Mouse (Mus musculus): Measurements from ENCODE around the gene Gys1.
"Not testable (repeated sequence)": the region's sequence is repeated elsewhere in the genome, so short reads cannot be mapped to it uniquely, and the experiment has no call there.

Gene Gys1

DNA sequence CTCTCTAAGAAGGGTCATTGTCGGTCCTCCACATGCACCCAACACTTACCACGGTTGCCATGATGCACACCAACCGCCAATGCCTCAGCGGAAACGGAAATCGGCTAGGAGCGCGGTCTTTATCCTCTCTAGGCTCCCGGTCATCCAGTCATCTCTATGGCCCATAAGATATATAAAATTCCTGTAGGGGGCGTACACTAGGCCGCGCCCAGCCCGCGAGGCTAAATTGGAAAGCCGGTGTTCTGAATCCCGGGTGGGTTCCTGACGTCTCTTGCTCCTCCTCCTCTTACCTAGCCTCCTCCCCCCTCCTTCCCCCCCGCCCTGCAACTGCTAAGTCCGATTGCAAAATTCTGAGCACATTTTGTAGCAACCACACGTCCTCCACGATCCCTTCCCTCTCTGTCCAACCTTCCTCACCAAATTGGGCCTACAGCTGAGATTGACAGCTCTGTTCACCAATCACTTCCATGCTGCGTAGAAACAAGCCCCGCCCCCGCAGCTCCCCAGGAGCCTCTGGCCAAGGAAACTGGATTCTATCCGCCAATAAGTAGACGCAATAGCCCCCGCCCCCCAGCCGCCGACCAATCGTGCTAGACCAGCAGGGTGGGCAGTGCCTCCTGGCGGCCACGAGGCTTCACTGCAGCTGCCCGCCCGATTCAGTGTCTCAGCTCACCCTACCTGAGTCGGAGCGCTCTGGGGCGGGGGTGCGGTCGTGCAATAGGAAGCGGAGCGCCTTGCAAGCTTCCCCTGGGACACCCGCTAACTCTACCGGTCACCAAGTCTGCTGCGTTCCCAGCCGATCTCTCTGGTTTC, at the start of gene Gys1:
Gys1 (plus strand) TSS at position 642 of the 813 bp plus-strand sequence.
- DNase-seq (ENCODE audit: low spot score): peak; percentile 99

DNA sequence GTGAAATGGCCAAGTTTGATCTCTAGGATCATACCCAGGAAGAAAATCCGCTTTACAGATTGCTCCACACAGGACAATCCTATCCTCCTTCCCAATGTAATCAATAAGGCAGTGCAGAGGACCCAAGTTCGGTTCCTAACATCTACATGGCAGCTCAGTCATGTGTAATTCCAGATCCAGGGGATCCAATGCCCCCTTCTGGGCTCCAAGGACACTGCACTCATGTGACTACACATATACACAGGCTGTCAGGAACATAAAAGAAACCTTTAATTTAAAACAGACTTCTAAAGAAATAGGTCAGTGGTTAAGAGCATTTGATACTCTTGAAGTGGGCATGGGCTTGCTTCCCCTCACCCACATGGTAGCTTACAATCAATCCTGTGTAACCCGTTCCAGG, 48.6 kb upstream of the Gys1 start:
- DNase-seq (ENCODE audit: low spot score): no peak

DNA sequence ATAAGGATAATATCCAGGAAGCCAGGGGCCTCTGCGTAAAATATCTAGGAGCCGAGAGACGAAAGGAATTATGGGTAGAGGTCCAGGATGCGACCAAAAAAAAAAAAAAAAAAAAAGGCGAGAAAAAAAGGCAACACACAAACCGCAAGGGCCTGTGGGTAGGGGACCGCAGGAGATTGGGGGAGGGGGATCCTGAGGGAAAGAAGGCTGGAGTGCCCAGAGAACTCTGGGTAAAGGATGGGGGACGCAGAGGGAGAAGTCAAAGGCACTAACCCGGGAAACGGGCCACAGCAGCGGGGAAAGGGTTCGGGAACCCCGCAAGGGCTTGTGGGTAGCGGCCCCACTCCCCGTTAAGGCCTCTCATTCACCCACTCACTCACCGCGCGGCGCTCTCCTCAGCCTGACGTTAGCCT, 39.5 kb upstream of the Gys1 start:
- no peak for DNase-seq (ENCODE audit: low spot score)

DNA sequence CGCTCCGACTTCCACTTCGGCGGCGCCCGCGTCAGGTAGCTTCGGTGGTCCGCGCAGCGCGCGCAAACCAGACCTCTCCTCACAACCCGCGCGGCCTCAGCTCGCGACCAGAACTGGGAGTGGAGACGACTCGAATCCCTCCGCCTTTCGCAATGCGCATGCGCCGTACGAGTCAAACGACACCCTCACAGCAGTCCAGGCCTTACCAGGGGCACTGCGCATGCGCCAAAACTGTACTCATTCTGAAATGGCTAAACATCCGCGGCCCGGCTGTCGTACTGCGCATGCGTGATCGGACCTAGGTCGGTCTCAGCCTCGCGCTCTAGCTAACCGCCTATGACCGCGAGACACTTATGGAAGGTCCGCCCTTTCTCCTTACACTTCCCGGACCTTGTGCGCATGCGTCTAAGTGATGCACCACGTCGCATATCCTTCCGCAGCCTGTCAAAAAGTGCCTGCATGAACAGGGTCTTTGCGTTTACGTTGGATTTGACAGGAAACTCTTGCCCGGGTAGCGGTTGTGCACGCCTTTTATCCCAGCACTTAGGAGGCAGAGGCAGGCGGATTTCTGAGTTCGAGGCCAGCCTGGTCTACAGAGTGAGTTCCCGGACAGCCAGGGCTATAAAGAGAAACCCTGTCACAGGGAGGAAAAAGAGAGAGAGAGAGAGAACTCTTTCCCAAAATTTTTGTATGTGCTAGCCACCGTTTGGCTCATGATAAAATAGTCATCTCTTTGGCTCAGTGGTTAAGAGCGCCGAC, 38.9 kb upstream of the Gys1 start, which contains the start of gene Snrnp70:
Snrnp70 (minus strand) TSS at position 165 of the 759 bp plus-strand sequence.
- peak; percentile 100 for DNase-seq (ENCODE audit: low spot score)

DNA sequence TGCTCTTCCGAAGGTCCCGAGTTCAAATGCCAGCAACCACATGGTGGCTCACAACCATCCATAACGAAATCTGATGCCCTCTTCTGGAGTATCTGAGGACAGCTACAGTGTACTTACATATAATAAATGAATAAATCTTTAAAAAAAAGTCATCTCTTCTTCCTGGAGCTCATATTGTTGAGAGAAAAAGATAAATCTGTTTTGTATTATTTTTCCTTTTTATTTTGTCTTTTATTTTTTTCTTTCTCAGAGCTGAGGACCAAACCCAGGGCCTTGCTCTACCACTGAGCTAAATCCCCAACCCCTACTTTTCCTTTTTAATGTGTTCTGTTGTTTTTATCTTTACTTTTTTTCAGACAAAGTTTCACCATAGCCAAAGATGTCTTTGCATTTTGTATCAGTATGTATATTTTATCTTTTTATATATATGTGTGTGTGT, 38.3 kb upstream of the Gys1 start:
- DNase-seq (ENCODE audit: low spot score): not testable (repeated sequence)

DNA sequence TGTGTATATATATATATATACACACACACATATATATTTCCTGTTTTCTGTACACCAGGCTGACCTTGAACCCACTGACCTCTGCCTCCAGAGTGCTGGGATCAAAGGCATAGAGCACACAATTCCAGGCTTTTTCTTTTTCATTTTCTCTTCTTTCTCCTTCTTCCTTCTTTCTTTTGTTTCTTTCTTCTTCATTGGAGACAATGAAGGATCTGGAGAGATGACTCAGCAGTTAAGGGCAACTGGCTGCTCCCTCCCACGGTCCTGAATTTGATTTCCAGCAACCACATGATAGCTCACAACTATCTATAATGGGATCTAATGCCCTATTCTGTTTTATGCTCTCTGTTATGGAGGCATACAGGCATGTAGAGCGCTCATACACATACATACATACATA, 37.9 kb upstream of the Gys1 start:
- DNase-seq (ENCODE audit: low spot score): no peak

DNA sequence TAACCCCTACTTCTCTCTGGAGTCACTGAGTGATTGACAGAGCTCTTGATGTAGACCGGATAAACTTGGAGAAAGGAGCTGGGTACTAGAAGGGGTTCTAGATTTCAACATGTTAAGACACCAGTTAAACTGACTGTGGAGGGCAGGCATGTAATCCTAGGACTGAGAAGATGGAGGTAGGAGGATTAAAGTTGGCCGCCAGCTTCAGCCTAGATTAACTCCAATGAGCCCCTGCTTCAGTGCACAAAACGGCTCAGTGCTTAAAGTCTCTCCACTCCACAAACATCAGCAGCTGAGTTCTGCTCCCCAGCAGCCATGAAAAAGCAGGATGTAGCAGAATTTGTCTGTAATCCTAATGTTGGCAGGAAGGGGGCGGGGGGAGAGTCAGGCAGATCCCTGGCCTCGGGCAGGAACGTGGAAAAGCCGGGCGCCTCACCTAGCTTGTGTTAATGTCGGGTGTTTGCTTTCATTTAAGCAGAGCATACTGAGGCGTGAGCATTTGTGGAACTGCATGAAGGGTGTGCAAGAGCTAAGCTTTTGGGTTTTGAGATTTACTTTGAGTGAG, 33.0 kb upstream of the Gys1 start:
- DNase-seq (ENCODE audit: low spot score): no peak

DNA sequence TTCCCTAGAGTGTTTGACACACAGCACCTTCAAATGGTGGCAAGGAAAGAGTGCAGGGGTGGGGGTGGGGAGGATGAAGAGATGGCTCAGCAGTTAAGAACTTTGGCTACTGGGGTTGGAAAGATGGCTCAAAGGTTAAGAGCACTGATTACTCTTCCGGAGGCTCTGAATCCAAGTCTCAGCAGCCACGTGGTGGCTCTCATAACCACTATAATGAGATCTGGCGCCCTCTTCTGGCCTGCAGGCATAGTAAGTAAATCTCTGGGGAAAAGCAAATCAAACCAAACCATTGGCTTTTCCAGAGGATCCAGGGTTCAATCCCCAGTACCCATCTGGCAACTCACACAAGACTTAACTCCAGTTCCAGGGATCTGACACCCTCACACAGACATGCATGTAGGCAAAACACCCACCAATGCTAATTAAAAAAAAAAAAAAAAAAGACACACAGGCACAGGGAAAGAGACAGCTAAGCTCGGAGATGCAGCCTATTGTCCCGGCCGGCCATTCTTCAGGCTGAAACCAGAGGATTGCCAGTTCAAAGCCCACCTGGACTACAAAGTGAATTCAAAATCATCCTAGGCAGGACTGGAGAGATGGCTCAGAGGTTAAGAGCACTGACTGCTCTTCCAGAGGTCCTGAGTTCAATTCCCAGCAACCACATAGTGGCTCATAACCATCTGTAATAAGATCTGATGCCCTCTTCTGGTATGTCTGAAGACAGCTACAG, 30.9 kb upstream of the Gys1 start:
- peak; percentile 63 for DNase-seq (ENCODE audit: low spot score)

DNA sequence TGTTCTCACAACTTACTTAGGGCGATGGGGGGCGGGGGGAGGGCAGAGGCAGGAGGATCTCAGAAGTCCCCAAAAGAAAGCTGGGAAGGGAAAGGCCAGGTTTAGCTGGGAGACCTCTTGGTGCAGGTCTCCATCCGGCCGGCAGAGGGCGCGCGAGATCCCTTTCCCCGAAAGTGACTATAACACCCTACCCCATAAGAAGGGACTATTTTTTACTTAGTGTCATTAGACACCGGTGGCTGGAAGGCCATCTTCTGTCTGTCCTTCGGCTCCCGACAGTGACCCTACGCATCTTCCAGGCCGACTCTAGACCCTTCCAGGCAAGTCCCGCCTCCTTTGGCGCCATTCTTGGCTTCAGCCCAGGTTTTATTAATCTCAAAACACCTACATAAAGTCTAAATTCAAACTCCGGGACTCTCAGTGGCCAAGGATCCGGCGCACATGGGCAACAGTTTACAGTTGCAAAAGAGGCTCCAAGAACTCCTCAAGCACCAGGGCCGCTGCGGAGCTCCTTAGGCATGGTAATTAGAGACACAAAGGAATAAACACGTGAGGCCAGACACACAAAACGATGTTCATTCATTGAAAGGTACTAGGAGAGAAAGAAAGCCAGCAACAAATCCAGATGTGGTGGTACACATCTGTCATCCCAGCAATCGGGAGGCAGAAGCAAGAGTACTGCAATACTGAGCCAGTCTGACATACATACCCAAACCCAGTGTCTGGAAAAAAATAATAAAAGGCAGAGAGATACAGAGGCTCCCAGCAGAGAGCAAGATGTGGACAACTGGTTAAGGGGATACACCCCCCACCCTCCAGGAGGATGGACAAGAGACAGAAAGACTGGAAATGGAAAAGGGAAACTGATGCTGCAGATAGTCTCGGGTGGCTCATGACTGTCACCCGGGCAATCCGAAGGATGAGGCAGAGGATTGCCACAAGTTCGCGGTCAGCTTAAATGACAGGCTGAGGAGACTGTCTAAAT, 29.3 kb upstream of the Gys1 start, which contains the start of gene Kcna7:
Kcna7 (plus strand) TSS at position 563 of the 985 bp plus-strand sequence.
- peak; percentile 77 for DNase-seq (ENCODE audit: low spot score)

DNA sequence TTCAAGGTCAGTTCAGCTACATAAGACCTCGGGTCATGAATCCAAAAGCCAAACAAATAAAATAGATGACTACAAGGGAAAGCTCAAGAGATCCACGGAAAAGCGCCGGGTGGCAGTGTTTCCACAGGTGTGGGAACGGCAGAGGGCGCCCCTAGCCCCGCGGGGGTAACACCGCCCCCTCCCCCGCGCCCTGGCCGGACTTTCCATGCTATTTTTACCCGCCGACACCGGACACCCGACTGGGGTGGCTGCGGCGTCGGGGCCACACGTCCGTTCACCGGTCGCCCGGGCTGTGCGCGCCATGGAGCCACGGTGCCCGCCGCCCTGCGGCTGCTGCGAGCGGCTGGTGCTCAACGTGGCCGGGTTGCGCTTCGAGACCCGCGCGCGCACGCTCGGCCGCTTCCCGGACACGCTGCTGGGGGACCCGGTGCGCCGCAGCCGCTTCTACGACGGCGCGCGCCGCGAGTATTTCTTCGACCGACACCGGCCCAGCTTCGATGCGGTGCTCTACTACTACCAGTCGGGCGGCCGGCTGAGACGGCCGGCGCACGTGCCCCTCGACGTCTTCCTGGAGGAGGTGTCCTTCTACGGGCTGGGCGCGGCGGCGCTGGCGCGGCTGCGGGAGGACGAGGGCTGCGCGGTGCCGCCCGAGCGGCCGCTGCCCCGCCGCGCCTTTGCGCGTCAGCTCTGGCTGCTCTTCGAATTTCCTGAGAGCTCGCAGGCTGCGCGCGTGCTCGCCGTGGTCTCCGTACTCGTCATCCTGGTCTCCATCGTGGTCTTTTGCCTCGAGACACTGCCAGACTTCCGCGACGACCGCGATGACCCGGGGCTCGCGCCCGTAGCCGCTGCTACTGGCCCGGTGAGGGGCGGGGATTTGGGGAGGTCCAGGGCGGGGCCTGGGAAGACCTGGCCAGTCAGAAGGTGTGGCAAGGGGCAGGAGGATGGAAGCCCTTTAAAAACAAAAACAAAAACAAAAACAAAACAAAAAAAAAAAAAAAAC, 28.2 kb upstream of the Gys1 start:
- DNase-seq (ENCODE audit: low spot score): no peak

DNA sequence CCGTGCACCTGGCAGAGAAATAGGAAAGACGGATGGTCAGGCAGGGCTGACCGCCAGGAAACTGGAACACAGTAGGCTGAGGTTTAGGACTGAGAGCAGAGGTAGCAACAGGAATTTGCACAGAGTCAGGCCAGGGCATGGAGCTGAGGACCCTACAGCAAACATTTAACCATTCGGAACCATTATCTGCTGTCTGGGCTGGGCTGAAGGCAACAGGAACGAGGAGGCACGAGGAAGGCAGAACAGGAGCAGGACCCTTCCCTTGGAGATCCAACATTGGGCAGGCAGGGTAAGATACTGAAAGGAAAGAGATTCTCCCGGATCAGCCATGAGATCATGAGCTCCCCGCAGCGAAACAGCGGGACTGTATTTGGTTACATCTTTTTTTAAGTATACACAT, 26.8 kb upstream of the Gys1 start:
- DNase-seq (ENCODE audit: low spot score): no peak

DNA sequence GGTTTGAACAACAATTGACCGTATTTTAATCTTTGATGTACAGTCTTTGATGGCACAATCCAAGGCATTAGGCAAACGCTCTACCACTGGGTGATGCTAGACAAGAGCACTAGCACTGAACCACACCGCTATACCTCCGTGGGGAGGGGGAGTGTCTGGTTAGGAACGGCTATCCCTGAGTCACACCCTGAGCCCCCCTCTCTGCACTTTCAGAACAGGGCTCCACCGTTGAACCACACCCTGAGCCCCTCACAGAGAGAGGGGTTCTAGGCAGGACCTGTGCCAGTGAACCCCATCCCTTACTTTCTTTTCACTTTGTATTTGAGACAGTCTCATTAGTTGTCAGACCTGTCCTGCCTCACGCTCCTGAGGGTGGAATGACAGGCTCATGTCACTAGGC, 26.3 kb upstream of the Gys1 start:
- DNase-seq (ENCODE audit: low spot score): no peak

DNA sequence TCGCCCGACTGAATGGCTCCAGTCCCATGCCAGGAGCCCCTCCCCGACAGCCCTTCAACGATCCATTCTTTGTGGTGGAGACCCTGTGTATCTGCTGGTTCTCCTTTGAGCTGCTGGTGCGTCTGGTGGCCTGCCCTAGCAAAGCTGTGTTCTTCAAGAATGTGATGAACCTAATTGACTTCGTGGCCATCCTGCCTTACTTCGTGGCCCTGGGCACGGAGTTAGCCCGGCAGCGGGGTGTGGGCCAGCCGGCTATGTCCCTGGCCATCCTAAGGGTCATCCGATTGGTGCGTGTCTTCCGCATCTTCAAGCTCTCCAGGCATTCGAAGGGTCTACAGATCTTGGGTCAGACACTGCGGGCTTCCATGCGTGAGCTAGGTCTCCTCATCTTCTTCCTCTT, 25.7 kb upstream of the Gys1 start:
- DNase-seq (ENCODE audit: low spot score): no peak

DNA sequence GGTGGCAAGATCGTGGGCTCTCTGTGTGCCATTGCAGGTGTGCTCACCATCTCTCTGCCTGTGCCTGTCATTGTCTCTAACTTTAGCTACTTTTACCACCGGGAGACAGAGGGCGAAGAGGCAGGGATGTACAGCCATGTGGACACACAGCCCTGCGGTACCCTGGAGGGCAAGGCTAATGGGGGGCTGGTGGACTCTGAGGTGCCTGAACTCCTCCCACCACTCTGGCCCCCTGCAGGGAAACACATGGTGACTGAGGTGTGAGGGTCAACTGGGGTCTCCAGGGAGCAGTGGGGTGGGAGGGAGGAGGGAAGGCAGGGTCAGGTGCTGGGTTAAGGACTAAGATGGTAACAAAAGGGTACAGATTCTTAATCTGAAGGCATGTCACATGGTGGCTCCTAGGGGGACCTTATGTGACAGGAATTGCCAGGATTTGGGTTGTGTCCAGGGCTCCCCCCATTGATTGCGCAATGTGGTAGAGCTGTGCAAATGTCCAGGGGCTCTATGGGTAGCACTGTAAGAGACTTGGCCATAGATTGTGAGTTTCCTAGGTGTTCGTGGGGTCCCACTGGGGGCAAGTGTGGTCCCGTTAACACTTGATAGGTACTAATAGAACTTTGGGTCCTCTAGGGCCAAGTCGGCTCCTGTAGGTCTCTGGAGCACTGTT, 25.0 kb upstream of the Gys1 start:
- DNase-seq (ENCODE audit: low spot score): no peak

DNA sequence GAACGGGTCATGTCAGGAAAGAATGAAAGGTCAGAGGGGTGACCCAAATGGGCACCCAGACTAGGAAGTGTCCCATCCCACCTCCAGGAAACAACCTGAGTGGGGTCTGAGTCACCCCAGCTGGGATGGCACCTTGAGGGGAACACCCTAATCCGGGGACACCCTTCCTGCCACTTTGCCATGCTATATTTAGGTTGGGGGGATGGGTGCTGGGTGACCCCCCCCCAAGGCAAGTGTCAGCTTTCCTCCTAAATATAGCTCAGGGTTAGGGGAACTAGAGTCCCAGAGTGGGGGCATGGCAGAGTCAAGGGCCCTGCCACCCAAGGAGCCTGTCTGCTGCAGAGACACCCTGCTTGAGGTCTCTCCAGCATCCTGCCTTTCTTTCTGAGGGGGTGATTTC, 22.2 kb upstream of the Gys1 start:
- no peak for DNase-seq (ENCODE audit: low spot score)

DNA sequence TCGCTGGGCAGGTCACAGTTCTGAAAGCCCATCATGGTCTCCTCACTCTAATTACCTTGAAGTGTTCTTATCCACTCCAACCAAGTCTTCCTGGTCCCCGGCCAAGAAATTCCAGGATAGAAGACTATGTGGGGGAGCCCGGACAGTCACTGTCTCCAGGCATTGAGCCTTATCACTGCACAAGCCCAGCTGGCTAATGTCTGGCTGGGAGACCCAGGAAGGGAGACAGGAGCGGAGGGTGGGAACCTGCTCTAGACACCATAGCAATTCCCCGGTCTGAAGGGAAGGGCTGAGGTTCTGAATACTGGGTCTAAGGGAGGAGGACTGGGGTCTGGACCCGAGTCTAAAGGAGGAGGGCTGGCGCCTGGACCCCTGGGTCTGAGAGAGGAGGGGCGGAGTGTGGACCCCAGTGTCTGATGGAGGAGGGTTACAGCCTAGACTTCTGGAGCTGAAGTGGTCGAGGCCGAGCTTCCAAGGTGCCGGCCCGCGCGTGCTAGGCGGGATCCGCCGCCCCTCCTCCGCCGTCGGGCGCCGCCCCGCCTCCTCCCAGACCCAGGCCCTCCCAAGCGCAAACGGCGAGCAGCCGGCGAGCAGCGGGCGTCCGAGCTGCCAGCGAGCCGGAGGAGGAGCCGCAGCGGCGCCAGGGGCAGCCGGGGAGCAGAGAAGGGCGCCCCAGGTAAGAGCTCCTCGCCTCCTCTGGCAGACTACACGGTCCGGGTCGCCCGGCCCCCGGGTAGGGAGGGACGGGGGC, 21.4 kb upstream of the Gys1 start, which contains the start of gene Ntf5:
Ntf5 (plus strand) TSS at position 583 of the 751 bp plus-strand sequence.
- peak; percentile 46 for DNase-seq (ENCODE audit: low spot score)

DNA sequence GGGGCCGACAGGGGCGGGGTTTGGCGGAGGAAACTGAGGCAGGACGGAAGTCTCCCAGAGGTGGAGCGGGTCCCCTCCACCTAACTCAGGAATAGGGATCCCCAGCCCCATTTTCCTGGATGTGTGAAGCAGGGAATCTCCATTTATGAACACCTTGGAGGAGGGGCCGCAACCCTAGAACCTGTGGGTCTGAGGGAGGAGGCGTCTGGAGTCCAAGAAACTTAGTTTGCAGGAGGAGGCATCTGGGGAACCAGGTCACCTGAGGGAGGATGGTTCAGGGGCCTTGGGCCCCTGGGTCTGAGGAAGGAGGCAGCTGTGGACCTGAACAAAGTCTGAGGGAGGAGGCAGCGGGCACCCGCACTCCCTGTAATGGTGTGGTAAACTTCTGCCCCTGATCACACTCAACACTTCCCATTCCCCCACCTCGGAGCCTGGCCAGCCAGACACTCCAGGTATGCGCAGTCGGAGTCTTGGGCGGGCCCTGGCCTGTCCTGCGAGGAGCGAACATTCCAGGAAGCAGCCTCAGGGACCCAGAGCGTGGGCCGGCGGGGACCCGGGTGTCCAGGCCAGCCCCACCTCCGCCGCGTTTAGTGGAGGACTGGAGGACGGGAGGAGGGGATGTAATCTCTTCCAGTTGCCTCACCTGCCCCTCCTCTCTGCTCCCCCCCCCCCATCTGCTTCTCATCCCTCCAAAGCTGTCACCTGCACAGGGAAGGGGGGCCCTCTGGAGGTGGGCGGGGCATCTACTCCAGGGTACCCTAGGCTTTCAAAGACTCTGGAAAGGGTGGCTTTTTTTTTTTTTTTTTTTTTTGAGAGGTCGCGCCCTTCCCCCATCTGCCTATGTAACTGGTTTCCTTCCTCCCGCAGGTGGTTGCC, 20.5 kb upstream of the Gys1 start:
- DNase-seq (ENCODE audit: low spot score): peak; percentile 57

All from urinary bladder, postnatal 25 days (tissue).